Mouse (Mus musculus) embryonic facial prominence, embryonic 11.5 days (tissue): ENCODE measurements at regions not wholly inside any gene's neighbourhood (a gene's known extent, or its start where the extent isn't known, plus 50 kb on each side); places are given as distances from the start of the nearest gene placed in this dataset.

Experiments
- ATAC-seq: fragments of 200-750 bp; cut with Nextera tagmentation; replicated peaks from 2 replicates; pipeline ENCODE4 v1.8.0; 2017; ENCODE audit warnings: low read depth; ENCODE audit not compliant: insufficient number of reproducible peaks, low FRiP score, low TSS enrichment
- DNase-seq: peaks from one replicate; pipeline ENCODE4 v3.0.0-alpha.2; 2015; ENCODE audit warnings: low spot score
- H3K27ac ChIP-seq: fragments of 300-500 bp; sonication (generic); replicated peaks from 2 replicates; pipeline ENCODE4 v1.5.1; 2014; ENCODE audit warnings: mild to moderate bottlenecking, low read depth, low read length, control low read depth
- H3K27me3 ChIP-seq: fragments of 300-500 bp; sonication (generic); 2 replicates; pipeline ENCODE4 v1.6.1; 2014; ENCODE audit warnings: mild to moderate bottlenecking, low read length, moderate library complexity, mixed read lengths; ENCODE audit not compliant: control insufficient read depth, insufficient read depth
- H3K36me3 ChIP-seq: fragments of 300-500 bp; sonication (generic); replicated peaks from 2 replicates; pipeline ENCODE4 v1.6.1; 2014; ENCODE audit warnings: low read depth, mild to moderate bottlenecking, low read length, moderate library complexity, mixed read lengths; ENCODE audit not compliant: control insufficient read depth, insufficient read depth
- H3K4me1 ChIP-seq: fragments of 300-500 bp; sonication (generic); 2 replicates; pipeline ENCODE4 v1.6.1; 2014; ENCODE audit warnings: low read length, mixed read lengths; ENCODE audit not compliant: control insufficient read depth, insufficient read depth
- H3K4me2 ChIP-seq: fragments of 300-500 bp; sonication (generic); 2 replicates; pipeline ENCODE4 v1.6.1; 2014; ENCODE audit warnings: low read depth, mild to moderate bottlenecking, control low read depth, low read length, moderate library complexity
- H3K4me3 ChIP-seq: fragments of 300-500 bp; sonication (generic); 2 replicates; pipeline ENCODE4 v1.5.1; 2014; ENCODE audit warnings: low read depth, low read length, control low read depth
- H3K9ac ChIP-seq: fragments of 300-500 bp; sonication (generic); replicated peaks from 2 replicates; pipeline ENCODE4 v1.6.1; 2014; ENCODE audit warnings: mild to moderate bottlenecking, control low read depth, low read length
- H3K9me3 ChIP-seq: fragments of 300-500 bp; sonication (generic); replicated peaks from 2 replicates; pipeline ENCODE4 v1.6.1; 2016; ENCODE audit warnings: mild to moderate bottlenecking, low read length, inconsistent platforms, mixed read lengths; ENCODE audit not compliant: control insufficient read depth
- WGBS: fragments of 180-500 bp; shearing (Covaris S2); extraction: QIAGEN DNeasy Blood & Tissue Kit; methylation state at CpG from one replicate; pipeline ENCODE4 v1.1.7; 2014; 5-methylcytosine and 5-hydroxymethylcytosine counted together

GRCm38 (mm10) chr13:113509403-113510185 lies 108.8 kb downstream of the Snx18 start:
- no peak overlapping the region for H3K27ac ChIP-seq
- no peak overlapping the region for H3K4me2 ChIP-seq
- no peak overlapping the region for H3K9ac ChIP-seq
- H3K4me1 ChIP-seq, result no peaks in the 10 kb centered on the region
- H3K36me3 ChIP-seq, result no peaks in the 10 kb centered on the region
- no peak for DNase-seq
- no peak for ATAC-seq
- H3K4me3 ChIP-seq, result no peak overlapping the region
- 82% methylated on average over 10 of the region's 10 CpGs for WGBS
- no peaks in the 10 kb centered on the region for H3K27me3 ChIP-seq
- no peaks in the 10 kb centered on the region for H3K9me3 ChIP-seq

- DNase-seq (no peak), ATAC-seq (no peak)
- no peaks in the 10 kb centered on the region for H3K27me3 ChIP-seq
- H3K9me3 ChIP-seq, result no peaks in the 10 kb centered on the region
- no peak overlapping the region for H3K9ac ChIP-seq
- 87% methylated on average over 11 of the region's 11 CpGs for WGBS
- no peak overlapping the region for H3K27ac ChIP-seq
- no peak overlapping the region for H3K4me2 ChIP-seq
- H3K4me1 ChIP-seq, result no peaks in the 10 kb centered on the region
- no peak overlapping the region for H3K4me3 ChIP-seq
- H3K36me3 ChIP-seq, result no peaks in the 10 kb centered on the region
Observed at GRCm38 (mm10) chr13:113508124-113508728, 110.1 kb downstream of the Snx18 start.

GRCm38 (mm10) chr13:113502528-113502927 lies 115.8 kb downstream of the Snx18 start:
- ATAC-seq (no peak), DNase-seq (no peak)
- 84% methylated on average over 6 of the region's 6 CpGs for WGBS
- H3K36me3 ChIP-seq, result no peaks in the 10 kb centered on the region
- H3K27ac ChIP-seq, result no peak overlapping the region
- H3K4me3 ChIP-seq, result no peak overlapping the region
- H3K27me3 ChIP-seq, result no peaks in the 10 kb centered on the region
- no peak overlapping the region for H3K9ac ChIP-seq
- H3K4me1 ChIP-seq, result no peaks in the 10 kb centered on the region
- H3K9me3 ChIP-seq, result no peaks in the 10 kb centered on the region
- H3K4me2 ChIP-seq, result no peak overlapping the region

GRCm38 (mm10) chr13:113502059-113502458 lies 116.3 kb downstream of the Snx18 start:
- Histone ChIP-seq H3K9me3 (no peaks in the 10 kb centered on the region), H3K27ac (no peak overlapping the region), H3K4me2 (no peak overlapping the region), H3K27me3 (no peaks in the 10 kb centered on the region), H3K4me1 (no peaks in the 10 kb centered on the region), H3K9ac (no peak overlapping the region), H3K4me3 (no peak overlapping the region), H3K36me3 (no peaks in the 10 kb centered on the region)
- ATAC-seq (no peak), DNase-seq (no peak)
- 78% methylated on average over 3 of the region's 3 CpGs for WGBS

- H3K27me3 ChIP-seq, result no peaks in the 10 kb centered on the region
- 76% methylated on average over 3 of the region's 3 CpGs for WGBS
- no peak for ATAC-seq
Observed at GRCm38 (mm10) chr13:113500373-113500990, 117.9 kb downstream of the Snx18 start.

GRCm38 (mm10) chr13:113499079-113499710 lies 119.2 kb downstream of the Snx18 start:
- H3K9me3 ChIP-seq, result no peaks in the 10 kb centered on the region
- no peak for ATAC-seq

More at GRCm38 (mm10) chr13:113500373-113500990, 117.9 kb downstream of the Snx18 start:
- no peak overlapping the region for H3K4me3 ChIP-seq
- no peak for DNase-seq
- no peak overlapping the region for H3K9ac ChIP-seq
- H3K4me1 ChIP-seq, result no peaks in the 10 kb centered on the region
- H3K4me2 ChIP-seq, result no peak overlapping the region
- no peak overlapping the region for H3K27ac ChIP-seq
- no peaks in the 10 kb centered on the region for H3K36me3 ChIP-seq
- H3K9me3 ChIP-seq, result no peaks in the 10 kb centered on the region

GRCm38 (mm10) chr13:113495595-113496285 lies 122.6 kb downstream of the Snx18 start:
- Histone ChIP-seq H3K27ac (no peak overlapping the region), H3K4me3 (no peak overlapping the region), H3K4me2 (no peak overlapping the region), H3K4me1 (no peaks in the 10 kb centered on the region), H3K9ac (no peak overlapping the region), H3K36me3 (no peaks in the 10 kb centered on the region), H3K9me3 (no peaks in the 10 kb centered on the region), H3K27me3 (no peaks in the 10 kb centered on the region)
- no peak for DNase-seq
- ATAC-seq, result no peak
- WGBS, result 72% methylated on average over 5 of the region's 5 CpGs

More at GRCm38 (mm10) chr13:113499079-113499710, 119.2 kb downstream of the Snx18 start:
- H3K4me3 ChIP-seq, result no peak overlapping the region
- 91% methylated on average over 6 of the region's 6 CpGs for WGBS
- H3K27me3 ChIP-seq, result no peaks in the 10 kb centered on the region
- no peak overlapping the region for H3K27ac ChIP-seq
- DNase-seq, result no peak
- no peaks in the 10 kb centered on the region for H3K4me1 ChIP-seq
- H3K9ac ChIP-seq, result no peak overlapping the region
- no peak overlapping the region for H3K4me2 ChIP-seq
- H3K36me3 ChIP-seq, result no peaks in the 10 kb centered on the region
